Mouse (Mus musculus) limb, embryonic 12.5 days (tissue): ENCODE results near the gene Ear10. TPM values are rescaled to one million over a fixed set of nuclear protein-coding genes. Genes with fewer than 3 reads are reported as not detected.
A peak's percentile ranks its signal among the peaks of the same experiment; 100 is the strongest.
"Not testable (repeated sequence)": the region's sequence is repeated elsewhere in the genome, so short reads cannot be mapped to it uniquely, and the experiment has no call there.

ENCODE experiments used
- ATAC-seq: fragments of 200-750 bp; cut with Nextera tagmentation; 2 replicates; pipeline ENCODE4 v1.8.0; 2017; ENCODE audit warnings: low read depth, moderate TSS enrichment; ENCODE audit not compliant: insufficient number of reproducible peaks, insufficient read depth, low FRiP score, low TSS enrichment
- H3K27ac ChIP-seq: fragments of 300-500 bp; sonication (generic); 2 replicates; pipeline ENCODE4 v1.5.1; 2016; ENCODE audit warnings: mild to moderate bottlenecking, moderate library complexity
- H3K27me3 ChIP-seq: fragments of 300-500 bp; sonication (generic); 2 replicates; pipeline ENCODE4 v1.6.1; 2016; ENCODE audit warnings: mild to moderate bottlenecking, moderate library complexity
- H3K36me3 ChIP-seq: fragments of 300-500 bp; sonication (generic); 2 replicates; pipeline ENCODE4 v1.6.1; 2016; ENCODE audit warnings: mild to moderate bottlenecking, moderate library complexity
- H3K4me1 ChIP-seq: fragments of 300-500 bp; sonication (generic); replicated peaks from 2 replicates; pipeline ENCODE4 v1.6.1; 2016
- H3K4me2 ChIP-seq: fragments of 300-500 bp; sonication (generic); 2 replicates; pipeline ENCODE4 v1.6.1; 2016; ENCODE audit warnings: mild to moderate bottlenecking, moderate library complexity
- H3K4me3 ChIP-seq: fragments of 300-500 bp; sonication (generic); replicated peaks from 2 replicates; pipeline ENCODE4 v1.5.1; 2016; ENCODE audit warnings: mild to moderate bottlenecking
- H3K9ac ChIP-seq: fragments of 300-500 bp; sonication (generic); replicated peaks from 2 replicates; pipeline ENCODE4 v1.6.1; 2016; ENCODE audit warnings: mild to moderate bottlenecking, moderate library complexity
- H3K9me3 ChIP-seq: fragments of 300-500 bp; sonication (generic); 2 replicates; pipeline ENCODE4 v1.6.1; 2016; ENCODE audit warnings: mild to moderate bottlenecking, moderate library complexity
- WGBS: fragments of 180-500 bp; shearing (Covaris S2); methylation state at CpG from one replicate; pipeline ENCODE4 v1.1.7; 2016; 5-methylcytosine and 5-hydroxymethylcytosine counted together
- polyA plus RNA-seq: library from polyadenylated mRNA; unstranded; fragments of >200 nt; fragmentation: Nextera tagmentation; extraction: Ambion mirVana; gene quantifications from 2 replicates; pipeline ENCODE4 v1.2.1, GENCODE M21; 2016

Gene Ear10
- polyA plus RNA-seq: not detected in 2 replicates

- H3K27ac ChIP-seq, H3K4me3 ChIP-seq, H3K4me2 ChIP-seq, ATAC-seq, H3K36me3 ChIP-seq, H3K9me3 ChIP-seq, H3K27me3 ChIP-seq, H3K4me1 ChIP-seq, H3K9ac ChIP-seq: not testable (repeated sequence)
- WGBS: 88% methylated on average over 3 of the region's 3 CpGs
Observed at GRCm38 (mm10) chr14:43923459-43923858, at the start of gene Ear10. TSS of gene Ear10 (minus strand) at chr14:43923559.

- H3K4me3 ChIP-seq, H3K9ac ChIP-seq, H3K9me3 ChIP-seq, ATAC-seq, H3K4me1 ChIP-seq, H3K27ac ChIP-seq, H3K36me3 ChIP-seq, H3K4me2 ChIP-seq, H3K27me3 ChIP-seq: not testable (repeated sequence)
- WGBS: no CpG with 5 or more reads among the region's 2 CpGs
Observed at GRCm38 (mm10) chr14:43956769-43957168, 33.4 kb upstream of the Ear10 start, which contains the start of gene Ang5. TSS of gene Ang5 (plus strand) at chr14:43957069.

- not testable (repeated sequence) for H3K4me3 ChIP-seq, H3K4me2 ChIP-seq, ATAC-seq, H3K9me3 ChIP-seq, H3K27me3 ChIP-seq, H3K9ac ChIP-seq, H3K4me1 ChIP-seq, H3K36me3 ChIP-seq, H3K27ac ChIP-seq
- WGBS: no CpG with 5 or more reads among the region's 1 CpGs
Observed at GRCm38 (mm10) chr14:43955074-43955473, 31.7 kb upstream of the Ear10 start.

GRCm38 (mm10) chr14:43953382-43953781, 30.0 kb upstream of the Ear10 start:
- H3K9me3 ChIP-seq, H3K4me3 ChIP-seq, H3K27me3 ChIP-seq, H3K9ac ChIP-seq, H3K4me1 ChIP-seq, ATAC-seq, H3K4me2 ChIP-seq, H3K27ac ChIP-seq, H3K36me3 ChIP-seq: not testable (repeated sequence)
- 46% methylated on average over 2 of the region's 2 CpGs for WGBS

- 52% methylated on average over 5 of the region's 5 CpGs for WGBS
- not testable (repeated sequence) for H3K9me3 ChIP-seq
Observed at GRCm38 (mm10) chr14:43933399-43933798, 10.0 kb upstream of the Ear10 start.

GRCm38 (mm10) chr14:43932991-43933390, 9.6 kb upstream of the Ear10 start:
- not testable (repeated sequence) for H3K4me3 ChIP-seq, ATAC-seq, H3K27me3 ChIP-seq, H3K36me3 ChIP-seq, H3K9me3 ChIP-seq, H3K4me1 ChIP-seq, H3K4me2 ChIP-seq, H3K27ac ChIP-seq, H3K9ac ChIP-seq
- 20% methylated on average over 8 of the region's 8 CpGs for WGBS

More at GRCm38 (mm10) chr14:43933399-43933798, 10.0 kb upstream of the Ear10 start:
- not testable (repeated sequence) for H3K4me2 ChIP-seq, H3K4me3 ChIP-seq, H3K4me1 ChIP-seq, H3K36me3 ChIP-seq, H3K27me3 ChIP-seq, ATAC-seq, H3K9ac ChIP-seq, H3K27ac ChIP-seq

- ATAC-seq: peak; percentile 71; the same call in 1 of the 2 replicates
Observed at GRCm38 (mm10) chr14:43925404-43925950, 2.1 kb upstream of the Ear10 start.

GRCm38 (mm10) chr14:43924688-43925403, 1.5 kb upstream of the Ear10 start, which contains the start of gene Gm8113:
TSS of gene Gm8113 (plus strand) at chr14:43925390.
- H3K9me3 ChIP-seq, H3K27me3 ChIP-seq, H3K4me1 ChIP-seq, H3K36me3 ChIP-seq: not testable (repeated sequence)
- peak within 1 kb of the TSS; percentile 44 for H3K4me3 ChIP-seq
- H3K27ac ChIP-seq: peak within 1 kb of the TSS; percentile 87
- ATAC-seq: peak; percentile 95
- WGBS: 11% methylated on average over 10 of the region's 10 CpGs
- H3K4me2 ChIP-seq: peak within 1 kb of the TSS; percentile 48
- H3K9ac ChIP-seq: peak within 1 kb of the TSS; percentile 57

More at GRCm38 (mm10) chr14:43925404-43925950, 2.1 kb upstream of the Ear10 start:
- not testable (repeated sequence) for H3K36me3 ChIP-seq, H3K27me3 ChIP-seq, H3K4me1 ChIP-seq, H3K9me3 ChIP-seq
- Histone ChIP-seq H3K27ac (peak overlapping the region; percentile 87), H3K4me2 (peak overlapping the region; percentile 48), H3K9ac (peak overlapping the region; percentile 57), H3K4me3 (peak overlapping the region; percentile 44)
- 6% methylated on average over 21 of the region's 21 CpGs for WGBS

GRCm38 (mm10) chr14:43918214-43918613, 5.1 kb downstream of the Ear10 start:
- not testable (repeated sequence) for H3K27ac ChIP-seq, ATAC-seq, H3K9ac ChIP-seq, H3K4me1 ChIP-seq, H3K9me3 ChIP-seq, H3K36me3 ChIP-seq, H3K4me2 ChIP-seq, H3K4me3 ChIP-seq, H3K27me3 ChIP-seq

GRCm38 (mm10) chr14:43898577-43898976, 24.8 kb downstream of the Ear10 start:
- not testable (repeated sequence) for H3K9me3 ChIP-seq, H3K9ac ChIP-seq, ATAC-seq, H3K27ac ChIP-seq, H3K36me3 ChIP-seq, H3K4me3 ChIP-seq, H3K4me2 ChIP-seq, H3K27me3 ChIP-seq, H3K4me1 ChIP-seq
- WGBS: 89% methylated on average over 3 of the region's 3 CpGs

GRCm38 (mm10) chr14:43895357-43895756, 28.0 kb downstream of the Ear10 start:
- H3K4me2 ChIP-seq, H3K4me3 ChIP-seq, H3K9ac ChIP-seq, H3K36me3 ChIP-seq, H3K27ac ChIP-seq, H3K27me3 ChIP-seq, H3K4me1 ChIP-seq, ATAC-seq, H3K9me3 ChIP-seq: not testable (repeated sequence)
- 44% methylated on average over 1 of the region's 2 CpGs for WGBS

GRCm38 (mm10) chr14:43891288-43891687, 32.1 kb downstream of the Ear10 start:
- not testable (repeated sequence) for H3K27ac ChIP-seq, H3K4me1 ChIP-seq, H3K9me3 ChIP-seq, H3K9ac ChIP-seq, ATAC-seq, H3K36me3 ChIP-seq, H3K27me3 ChIP-seq, H3K4me3 ChIP-seq, H3K4me2 ChIP-seq
- WGBS: 100% methylated on average over 1 of the region's 1 CpGs
